Mouse (Mus musculus) kidney, embryonic 16.5 days (tissue): Measurements from ENCODE around the gene Ergic1. TPM values are rescaled to one million over a fixed set of nuclear protein-coding genes. Genes with fewer than 3 reads are reported as not detected.

ENCODE experiments used
- ATAC-seq: fragments of 200-750 bp; cut with Nextera tagmentation; 2 replicates; pipeline ENCODE4 v1.8.0; 2017; ENCODE audit warnings: moderate TSS enrichment; ENCODE audit not compliant: low FRiP score, low TSS enrichment
- H3K27ac ChIP-seq: fragments of 300-500 bp; sonication (generic); 2 replicates; pipeline ENCODE4 v1.5.1; 2014; ENCODE audit warnings: low read length
- H3K27me3 ChIP-seq: fragments of 300-500 bp; sonication (generic); 2 replicates; pipeline ENCODE4 v1.6.1; 2014; ENCODE audit warnings: low read length, control low read depth, mixed read lengths; ENCODE audit not compliant: insufficient read depth
- H3K36me3 ChIP-seq: fragments of 300-500 bp; sonication (generic); 2 replicates; pipeline ENCODE4 v1.6.1; 2014; ENCODE audit warnings: low read length, control low read depth, mixed read lengths; ENCODE audit not compliant: insufficient read depth
- H3K4me1 ChIP-seq: fragments of 300-500 bp; sonication (generic); 2 replicates; pipeline ENCODE4 v1.6.1; 2014; ENCODE audit warnings: low read length, control low read depth, mixed read lengths; ENCODE audit not compliant: insufficient read depth
- H3K4me2 ChIP-seq: fragments of 300-500 bp; sonication (generic); replicated peaks from 2 replicates; pipeline ENCODE4 v1.6.1; 2014; ENCODE audit warnings: low read depth, low read length
- H3K4me3 ChIP-seq: fragments of 300-500 bp; sonication (generic); 2 replicates; pipeline ENCODE4 v1.5.1; 2014; ENCODE audit warnings: mild to moderate bottlenecking, low read length
- H3K9ac ChIP-seq: fragments of 300-500 bp; sonication (generic); replicated peaks from 2 replicates; pipeline ENCODE4 v1.6.1; 2014; ENCODE audit warnings: low read length
- H3K9me3 ChIP-seq: fragments of 300-500 bp; sonication (generic); 2 replicates; pipeline ENCODE4 v1.6.1; 2016; ENCODE audit warnings: low read length, control low read depth
- WGBS: fragments of 180-500 bp; shearing (Covaris S2); extraction: QIAGEN DNeasy Blood & Tissue Kit; methylation state at CpG from one replicate; pipeline ENCODE4 v1.1.7; 2014; 5-methylcytosine and 5-hydroxymethylcytosine counted together
- polyA plus RNA-seq: library from polyadenylated mRNA; unstranded; fragments of >200 nt; fragmentation: Nextera tagmentation; extraction: Ambion mirVana; gene quantifications from 2 replicates; pipeline ENCODE4 v1.2.1, GENCODE M21; 2015

Ergic1 gene
- polyA plus RNA-seq, 1 experiment from 2014 or later: 131 TPM

DNA sequence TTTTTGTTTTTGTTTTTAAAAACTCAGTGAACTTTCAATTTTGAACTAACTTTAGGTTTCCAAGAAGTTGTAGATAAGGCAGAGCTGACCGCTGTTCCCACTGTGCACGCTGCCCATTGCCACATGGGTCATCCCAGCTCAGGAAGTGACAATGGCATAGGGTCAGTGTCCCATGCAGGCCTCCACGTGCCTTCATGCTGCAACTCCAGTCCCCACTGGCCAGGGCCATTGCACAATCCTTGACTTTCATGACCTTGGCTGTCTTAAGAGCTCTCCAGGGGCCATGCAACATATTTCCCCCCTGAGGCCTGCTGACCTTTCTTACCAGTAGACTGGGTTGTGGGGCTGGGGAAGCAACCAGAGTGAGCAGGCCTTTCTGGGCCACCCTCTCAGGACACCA, 10.1 kb downstream of the Ergic1 start:
- no peaks in the 10 kb centered on the region for H3K27me3 ChIP-seq
- peaks cover 4% of the 10 kb centered on the region; the same call in 1 of the 2 replicates for H3K9me3 ChIP-seq
- WGBS: 69% methylated on average over 3 of the region's 3 CpGs
- H3K9ac ChIP-seq: no peak overlapping the region
- no peak overlapping the region for H3K4me3 ChIP-seq
- no peak overlapping the region for H3K4me2 ChIP-seq
- H3K4me1 ChIP-seq: peaks cover 13% of the 10 kb centered on the region; the same call in 1 of the 2 replicates
- no peak for ATAC-seq
- H3K36me3 ChIP-seq: peaks cover 8% of the 10 kb centered on the region
- no peak overlapping the region for H3K27ac ChIP-seq

- no peak overlapping the region for H3K4me3 ChIP-seq
- peaks cover 20% of the 10 kb centered on the region; the same call in 1 of the 2 replicates for H3K4me1 ChIP-seq
- no peak overlapping the region for H3K27ac ChIP-seq
- ATAC-seq: no peak
- peaks cover 4% of the 10 kb centered on the region; the same call in 1 of the 2 replicates for H3K9me3 ChIP-seq
- H3K4me2 ChIP-seq: no peak overlapping the region
- no peaks in the 10 kb centered on the region for H3K27me3 ChIP-seq
- no peak overlapping the region for H3K9ac ChIP-seq
- peaks cover 8% of the 10 kb centered on the region for H3K36me3 ChIP-seq
- WGBS: 87% methylated on average over 11 of the region's 11 CpGs
Measured at GRCm38 (mm10) chr17:26572265-26572664, 11.0 kb downstream of the Ergic1 start.

DNA sequence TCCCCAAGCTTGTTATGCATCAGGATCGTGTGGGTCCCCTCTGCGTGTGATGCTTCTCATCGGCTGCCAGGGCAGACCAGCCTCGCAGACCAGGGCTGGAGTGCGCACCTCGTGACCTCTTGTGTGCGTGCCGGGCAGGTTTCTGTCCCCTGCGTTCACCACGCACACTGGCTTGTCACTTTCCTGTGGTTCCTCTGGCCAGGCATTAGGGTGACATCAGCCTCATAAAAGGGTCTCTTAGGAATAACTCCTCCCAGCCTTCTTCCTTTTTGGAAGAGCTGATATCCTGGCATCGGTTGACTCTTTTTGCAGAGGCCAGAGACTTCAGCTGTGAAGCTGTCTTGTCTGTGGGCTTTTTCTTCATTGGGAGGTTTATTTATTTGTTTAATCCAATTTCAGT, 12.8 kb downstream of the Ergic1 start:
- Histone ChIP-seq H3K4me3 (no peak overlapping the region), H3K4me1 (peaks cover 16% of the 10 kb centered on the region; the same call in 1 of the 2 replicates), H3K27ac (no peak overlapping the region), H3K4me2 (no peak overlapping the region), H3K9ac (no peak overlapping the region), H3K36me3 (peaks cover 2% of the 10 kb centered on the region), H3K9me3 (no peaks in the 10 kb centered on the region), H3K27me3 (no peaks in the 10 kb centered on the region)
- no peak for ATAC-seq
- 79% methylated on average over 11 of the region's 11 CpGs for WGBS

- Histone ChIP-seq H3K4me1 (peaks cover 16% of the 10 kb centered on the region; the same call in 1 of the 2 replicates), H3K4me3 (no peak overlapping the region), H3K4me2 (no peak overlapping the region), H3K36me3 (peaks cover 2% of the 10 kb centered on the region; the same call in 1 of the 2 replicates), H3K9ac (no peak overlapping the region), H3K9me3 (no peaks in the 10 kb centered on the region), H3K27me3 (no peaks in the 10 kb centered on the region), H3K27ac (no peak overlapping the region)
- ATAC-seq: no peak
- 87% methylated on average over 5 of the region's 5 CpGs for WGBS
Measured at GRCm38 (mm10) chr17:26574701-26575100, 13.4 kb downstream of the Ergic1 start.

GRCm38 (mm10) chr17:26575786-26576690, 14.7 kb downstream of the Ergic1 start:
- no peak overlapping the region for H3K9ac ChIP-seq
- no peak overlapping the region for H3K4me2 ChIP-seq
- H3K9me3 ChIP-seq: no peaks in the 10 kb centered on the region
- no peak overlapping the region for H3K4me3 ChIP-seq
- no peaks in the 10 kb centered on the region for H3K27me3 ChIP-seq
- H3K27ac ChIP-seq: no peak overlapping the region
- ATAC-seq: no peak
- 81% methylated on average over 12 of the region's 12 CpGs for WGBS
- H3K4me1 ChIP-seq: peaks cover 16% of the 10 kb centered on the region; the same call in 1 of the 2 replicates
- H3K36me3 ChIP-seq: 0 out of 2 replicates have a peak, but pooled peaks cover 3% of the 10 kb centered on the region

- no peaks in the 10 kb centered on the region for H3K9me3 ChIP-seq
- peaks cover 16% of the 10 kb centered on the region; the same call in 1 of the 2 replicates for H3K4me1 ChIP-seq
- no peak overlapping the region for H3K9ac ChIP-seq
- no peak overlapping the region for H3K4me2 ChIP-seq
- 0 out of 2 replicates have a peak, but pooled peaks cover 5% of the 10 kb centered on the region for H3K36me3 ChIP-seq
- 76% methylated on average over 7 of the region's 7 CpGs for WGBS
- no peaks in the 10 kb centered on the region for H3K27me3 ChIP-seq
- ATAC-seq: no peak
- no peak overlapping the region for H3K27ac ChIP-seq
- no peak overlapping the region for H3K4me3 ChIP-seq
Measured at GRCm38 (mm10) chr17:26576833-26577232, 15.5 kb downstream of the Ergic1 start.

DNA sequence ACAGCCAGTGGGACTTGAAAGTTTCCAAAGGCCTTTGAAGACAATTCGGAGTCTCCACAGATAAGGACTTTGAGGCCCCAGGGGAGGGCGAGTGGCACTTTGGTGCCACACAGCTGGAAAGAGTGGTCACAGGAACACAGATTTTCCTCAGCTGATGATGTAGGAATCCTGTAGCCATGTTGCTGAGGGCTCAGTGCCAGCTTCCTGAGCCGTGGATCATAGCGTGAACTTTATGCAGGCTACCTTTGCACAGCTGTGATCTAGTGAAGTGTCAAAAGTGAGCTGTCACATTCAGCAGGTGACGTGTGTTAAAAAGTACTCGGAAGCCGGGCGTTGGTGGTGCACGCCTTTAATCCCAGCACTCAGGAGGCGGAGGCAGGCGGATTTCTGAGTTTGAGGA, 16.0 kb downstream of the Ergic1 start:
- H3K27ac ChIP-seq: no peak overlapping the region
- WGBS: 80% methylated on average over 11 of the region's 11 CpGs

GRCm38 (mm10) chr17:26578162-26578561, 16.9 kb downstream of the Ergic1 start:
- Histone ChIP-seq H3K4me1 (peaks cover 25% of the 10 kb centered on the region; the same call in 1 of the 2 replicates), H3K36me3 (0 out of 2 replicates have a peak, but pooled peaks cover 5% of the 10 kb centered on the region), H3K9me3 (no peaks in the 10 kb centered on the region), H3K27me3 (no peaks in the 10 kb centered on the region), H3K27ac (no peak overlapping the region), H3K4me3 (no peak overlapping the region), H3K9ac (no peak overlapping the region), H3K4me2 (no peak overlapping the region)
- 78% methylated on average over 7 of the region's 7 CpGs for WGBS
- no peak for ATAC-seq

More for the DNA sequence above, 16.0 kb downstream of the Ergic1 start:
- Histone ChIP-seq H3K4me1 (peaks cover 20% of the 10 kb centered on the region; the same call in 1 of the 2 replicates), H3K4me3 (no peak overlapping the region), H3K4me2 (no peak overlapping the region), H3K9me3 (no peaks in the 10 kb centered on the region), H3K27me3 (no peaks in the 10 kb centered on the region), H3K36me3 (0 out of 2 replicates have a peak, but pooled peaks cover 5% of the 10 kb centered on the region), H3K9ac (no peak overlapping the region)
- ATAC-seq: no peak

GRCm38 (mm10) chr17:26578771-26579170, 17.5 kb downstream of the Ergic1 start:
- Histone ChIP-seq H3K9ac (no peak overlapping the region), H3K4me1 (peaks cover 32% of the 10 kb centered on the region), H3K27me3 (no peaks in the 10 kb centered on the region), H3K27ac (no peak overlapping the region), H3K4me2 (no peak overlapping the region), H3K36me3 (0 out of 2 replicates have a peak, but pooled peaks cover 5% of the 10 kb centered on the region), H3K9me3 (no peaks in the 10 kb centered on the region), H3K4me3 (no peak overlapping the region)
- ATAC-seq: no peak
- 94% methylated on average over 11 of the region's 11 CpGs for WGBS

- Histone ChIP-seq H3K27ac (no peak overlapping the region), H3K9ac (no peak overlapping the region), H3K27me3 (no peaks in the 10 kb centered on the region), H3K36me3 (0 out of 2 replicates have a peak, but pooled peaks cover 5% of the 10 kb centered on the region), H3K4me3 (no peak overlapping the region), H3K4me2 (no peak overlapping the region), H3K9me3 (no peaks in the 10 kb centered on the region), H3K4me1 (peaks cover 34% of the 10 kb centered on the region)
- ATAC-seq: no peak
- WGBS: 80% methylated on average over 6 of the region's 6 CpGs
Measured at GRCm38 (mm10) chr17:26579396-26579795, 18.1 kb downstream of the Ergic1 start.
